Mouse (Mus musculus) WW6 (cell line): Measurements from ENCODE around the gene Kiss1r.
A peak's percentile ranks its signal among the peaks of the same experiment; 100 is the strongest.
"Not testable (repeated sequence)": the region's sequence is repeated elsewhere in the genome, so short reads cannot be mapped to it uniquely, and the experiment has no call there.

Source experiments
- DNase-seq: peaks from one replicate; pipeline ENCODE4 v3.0.0-alpha.2; 2013; ENCODE audit warnings: low read depth, low spot score

Gene Kiss1r

DNA sequence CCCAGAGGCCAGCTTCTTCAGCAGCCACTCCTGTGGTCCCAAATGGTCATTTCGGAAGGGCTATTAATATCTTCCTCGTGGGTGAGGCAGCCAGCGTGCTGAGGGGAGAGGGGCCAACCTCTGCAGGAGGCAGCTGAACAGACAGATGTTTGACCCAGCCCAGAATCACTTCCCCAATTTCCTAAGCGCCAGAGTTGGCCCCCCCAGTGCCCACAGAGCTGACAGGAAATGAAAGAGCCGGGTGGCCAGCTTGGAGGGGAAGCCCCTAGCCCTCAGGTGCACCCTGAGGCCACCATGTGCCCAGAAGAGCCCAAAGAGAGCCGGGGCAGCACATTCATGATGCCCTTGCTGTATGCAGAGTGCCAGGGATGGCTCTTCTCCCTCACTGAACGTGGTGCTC lies 24.0 kb downstream of the Kiss1r start:
- DNase-seq = no peak

DNA sequence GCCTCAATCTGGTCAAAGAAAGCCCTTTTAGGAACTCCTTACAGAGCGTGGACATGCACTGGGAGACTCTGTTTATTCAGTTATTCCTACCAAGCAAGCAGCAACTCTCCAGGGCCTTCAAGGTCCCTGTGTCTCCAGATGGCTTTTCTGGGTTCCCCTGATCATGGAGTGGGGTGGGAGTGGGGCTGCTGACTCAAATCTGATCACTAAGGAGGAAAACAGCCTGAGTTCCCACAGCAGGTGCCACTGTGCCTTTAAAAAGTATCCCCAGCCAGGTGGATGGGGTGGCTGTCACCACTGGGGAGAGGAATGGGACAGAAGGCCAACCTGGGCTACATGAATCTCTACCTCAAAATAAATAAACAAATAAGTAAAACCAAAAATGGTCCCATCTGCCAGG lies 26.2 kb downstream of the Kiss1r start:
- DNase-seq = no peak

DNA sequence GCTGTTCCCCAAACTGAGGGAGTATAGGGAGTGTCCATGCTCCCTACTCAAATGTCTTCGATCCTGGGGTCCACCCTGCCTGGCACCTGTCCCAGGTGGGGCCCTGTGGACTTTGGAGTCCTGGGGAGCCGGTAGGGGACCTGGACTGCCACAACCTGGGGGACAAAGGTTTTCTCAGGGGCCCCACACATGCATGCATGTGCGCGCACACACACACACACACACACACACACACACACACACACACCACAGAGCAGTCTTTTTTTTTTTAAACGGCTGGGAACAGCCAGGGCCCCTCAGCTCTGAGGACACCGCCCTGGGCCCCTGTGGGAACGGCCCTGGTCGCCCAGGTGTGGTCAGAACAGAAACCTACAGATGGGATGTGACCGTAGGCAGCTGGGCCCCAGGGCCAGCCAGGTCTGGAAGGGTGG lies 26.7 kb downstream of the Kiss1r start:
- DNase-seq = no peak

DNA sequence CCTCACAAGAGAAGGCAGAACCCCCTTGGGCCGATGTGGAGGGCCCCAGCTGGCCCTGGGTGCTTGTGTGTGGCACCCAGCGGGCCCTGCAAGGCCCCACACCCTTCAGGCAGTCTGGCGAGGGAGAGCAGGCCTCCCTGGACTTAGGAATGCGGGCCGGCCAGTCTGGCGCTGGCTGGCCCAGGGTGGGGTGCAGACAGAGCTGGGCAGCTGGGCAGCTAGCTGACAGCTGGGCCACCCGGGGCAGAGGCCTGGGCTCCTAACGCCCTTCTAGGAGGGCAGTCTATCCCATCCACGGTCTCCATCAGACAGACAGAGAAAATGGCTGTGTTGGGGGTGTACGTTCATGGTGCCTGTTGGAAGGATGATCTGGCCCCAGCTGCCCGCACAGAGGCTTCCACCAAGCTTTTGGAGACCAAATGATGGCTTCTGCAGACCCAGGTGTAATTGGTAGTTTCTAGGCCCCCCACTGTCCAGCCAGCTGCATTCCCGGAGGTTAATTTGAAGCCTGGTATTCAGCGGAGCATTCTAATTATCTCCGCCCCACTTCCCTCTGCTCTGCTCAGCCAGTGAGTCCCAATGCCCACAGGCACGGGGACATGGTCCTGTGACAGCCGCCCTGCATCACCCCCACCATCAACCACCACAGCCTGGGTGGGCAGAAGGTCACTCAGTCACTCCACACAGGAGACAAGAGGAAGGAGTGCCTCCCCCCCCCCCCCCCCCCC lies 28.9 kb downstream of the Kiss1r start:
- DNase-seq = no peak

DNA sequence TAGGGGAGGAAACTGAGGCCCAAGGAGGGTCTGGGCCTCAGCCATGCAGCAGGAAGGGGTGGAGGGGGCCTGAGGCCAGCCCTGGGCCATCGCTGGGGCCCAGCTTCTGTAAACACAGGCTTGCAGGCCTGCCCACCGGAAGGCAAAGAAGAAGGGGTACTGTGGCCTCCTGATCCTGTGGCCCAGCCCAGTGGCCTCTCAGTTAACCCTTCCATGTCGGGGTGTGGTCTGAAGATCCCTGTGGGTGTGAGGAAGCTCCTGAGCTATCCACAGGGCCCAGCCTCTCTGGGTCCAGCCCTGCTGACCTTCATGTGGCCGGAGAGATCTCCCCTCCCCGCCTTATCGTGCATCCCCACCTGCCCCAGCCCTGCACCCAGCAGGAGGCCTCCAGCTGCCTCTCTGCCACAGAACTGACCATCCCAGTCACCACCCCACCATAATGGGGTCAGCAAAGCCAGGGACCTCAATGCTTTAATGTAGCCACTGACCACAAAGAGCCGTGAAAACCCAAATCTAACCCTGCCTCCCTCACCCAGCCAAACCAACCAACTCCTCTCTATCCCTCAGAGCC lies 30.1 kb downstream of the Kiss1r start:
- DNase-seq = no peak

DNA sequence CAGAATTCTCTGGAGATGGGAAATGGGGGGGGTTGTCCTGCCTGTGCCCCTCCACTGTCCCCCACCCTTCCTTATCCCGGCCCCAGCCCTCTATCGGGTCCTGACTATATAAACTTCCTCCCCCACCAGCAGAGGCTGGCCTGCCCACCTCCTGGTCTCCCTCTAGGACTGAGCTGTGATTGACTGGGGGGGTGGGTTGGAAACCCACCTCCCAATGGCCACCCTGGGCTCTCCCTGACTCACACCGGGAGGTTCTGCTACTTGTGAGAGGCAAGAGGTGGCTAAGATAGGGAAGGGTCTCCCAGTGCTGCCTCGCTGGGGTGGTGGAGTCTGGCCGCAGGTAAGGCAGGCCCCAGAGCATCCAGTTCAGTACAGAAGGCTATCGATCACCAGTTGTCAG lies 30.7 kb downstream of the Kiss1r start:
- no peak for DNase-seq

DNA sequence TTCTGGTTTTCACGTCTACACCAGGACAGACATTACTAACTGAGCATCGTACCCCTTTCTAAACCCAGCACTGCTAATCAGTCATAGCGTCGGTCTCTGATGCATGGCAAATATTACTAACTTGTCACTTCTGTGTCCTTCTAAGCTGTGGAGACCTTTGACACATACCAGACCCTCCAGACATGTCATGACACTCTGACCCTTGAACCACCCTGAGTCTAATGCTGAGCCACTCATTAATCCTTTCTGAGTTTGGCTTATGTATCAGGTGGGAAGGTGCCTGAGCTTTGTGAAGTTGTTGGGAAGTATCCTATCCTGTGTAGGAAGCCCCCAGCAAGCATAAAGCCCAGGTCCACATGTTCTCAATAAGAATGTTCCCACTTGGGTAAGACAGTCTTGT lies 33.1 kb downstream of the Kiss1r start:
- no peak for DNase-seq

DNA sequence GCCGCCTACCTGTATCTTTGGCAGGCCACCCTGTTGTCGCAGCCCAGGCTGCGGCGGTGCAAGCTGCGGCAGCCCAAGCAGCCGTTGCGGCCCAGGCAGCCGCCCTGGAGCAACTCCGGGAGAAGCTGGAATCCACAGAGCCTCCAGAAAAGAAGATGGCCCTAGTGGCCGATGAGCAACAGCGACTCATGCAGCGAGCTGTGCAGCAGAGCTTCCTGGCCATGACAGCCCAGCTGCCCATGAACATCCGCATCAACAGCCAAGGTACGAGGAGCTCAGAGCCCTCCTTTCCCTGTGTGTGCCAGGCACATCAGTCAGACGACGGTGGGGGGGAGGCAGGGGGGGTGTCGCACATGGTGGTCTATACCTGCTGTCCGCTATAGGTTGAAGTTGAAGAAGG lies 33.9 kb downstream of the Kiss1r start:
- DNase-seq = no peak

DNA sequence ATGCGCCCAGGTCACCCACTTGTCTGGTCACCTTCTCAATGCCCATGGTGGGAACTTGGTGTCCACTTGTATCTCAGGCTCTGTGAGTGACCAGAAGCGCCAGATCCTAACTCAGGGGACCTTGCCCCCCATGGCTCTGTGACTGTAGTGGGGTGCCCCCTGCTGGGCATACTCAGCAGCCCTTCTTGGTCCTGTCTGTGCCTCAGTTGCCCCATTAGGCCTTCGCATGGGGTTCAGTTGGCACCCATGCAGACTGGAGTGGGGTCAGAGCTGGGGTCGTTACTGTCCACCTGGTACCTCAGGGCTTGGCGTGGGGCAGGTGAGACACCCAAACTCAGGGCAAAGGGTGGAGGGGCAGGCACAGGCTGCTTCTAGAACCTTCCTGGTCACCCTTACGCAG lies 37.2 kb downstream of the Kiss1r start:
- no peak for DNase-seq

DNA sequence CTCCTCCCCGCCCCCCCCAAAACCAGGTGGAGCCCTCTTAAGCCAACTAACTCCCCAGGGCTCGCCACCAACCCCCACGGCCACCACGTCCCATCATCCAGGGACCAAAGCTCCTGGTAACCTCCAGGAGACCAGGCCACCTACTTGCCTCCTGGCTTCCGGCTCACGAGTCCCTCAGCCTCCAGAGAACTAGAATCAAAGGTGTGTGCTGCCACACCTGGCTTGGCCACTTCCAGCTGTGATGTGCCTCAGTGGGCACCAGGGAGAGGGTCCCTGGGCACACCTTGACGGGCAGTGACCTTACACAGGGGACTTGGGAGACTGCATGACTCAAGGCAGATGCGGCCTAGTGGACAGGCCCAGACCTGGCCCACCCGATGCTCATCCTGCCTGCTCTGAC lies 38.9 kb downstream of the Kiss1r start:
- no peak for DNase-seq

DNA sequence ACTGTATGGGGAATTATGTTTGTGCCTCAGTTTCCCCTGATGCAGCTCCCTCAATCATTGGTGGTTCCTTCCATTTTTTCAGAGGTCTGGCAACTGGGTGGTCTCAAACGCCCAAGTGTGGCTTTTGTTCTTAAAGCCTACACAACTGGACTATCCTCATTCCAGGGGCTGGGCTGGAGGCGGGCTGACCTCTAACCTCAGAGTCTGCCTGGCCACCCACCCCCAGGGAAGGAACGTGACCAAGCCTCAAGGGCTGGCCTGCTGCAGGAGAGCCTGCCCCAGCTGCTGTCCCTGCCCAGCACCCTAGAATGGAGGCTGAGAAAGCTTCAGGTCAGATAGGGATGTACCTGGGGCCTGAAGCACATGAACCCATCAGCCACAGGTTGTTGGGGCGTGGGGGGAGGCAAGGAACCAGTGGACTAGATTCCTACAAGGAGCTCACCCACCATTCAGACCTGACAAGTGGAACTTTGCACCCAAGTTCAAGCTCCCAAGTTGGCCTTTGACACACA lies 39.9 kb downstream of the Kiss1r start:
- no peak for DNase-seq

DNA sequence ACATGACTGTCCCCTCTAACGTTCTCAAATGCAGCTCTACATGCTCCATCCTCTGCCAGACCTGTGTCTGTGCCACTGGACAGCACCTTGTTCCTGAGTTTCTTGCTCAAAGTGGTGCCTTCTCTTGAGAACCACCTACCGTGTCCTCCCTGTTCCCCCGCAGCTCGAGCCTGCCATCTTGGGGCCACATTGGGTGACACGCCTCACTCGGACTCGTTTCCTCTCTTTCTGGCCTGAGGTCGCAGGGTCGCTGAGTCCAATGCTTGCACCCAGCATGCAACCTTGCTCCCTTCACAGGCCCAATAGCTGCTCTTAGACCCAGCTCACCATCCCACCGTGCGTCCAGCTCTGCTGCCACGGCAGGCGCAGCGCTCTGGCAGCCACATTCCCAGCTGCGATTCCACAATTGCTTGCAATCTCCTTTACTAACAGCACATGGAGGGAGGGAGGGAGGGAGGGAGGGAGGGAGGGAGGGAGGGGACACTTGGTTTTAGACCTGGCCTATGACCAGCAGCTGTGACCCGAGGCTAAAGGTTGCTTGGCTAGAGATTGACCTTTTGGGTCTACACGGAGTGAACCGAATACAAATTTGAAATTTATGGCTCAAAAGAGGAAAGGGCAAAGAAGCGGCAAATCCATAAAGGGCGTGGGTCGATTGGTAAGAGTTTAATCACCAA lies 41.5 kb downstream of the Kiss1r start:
- DNase-seq = peak; percentile 65

DNA sequence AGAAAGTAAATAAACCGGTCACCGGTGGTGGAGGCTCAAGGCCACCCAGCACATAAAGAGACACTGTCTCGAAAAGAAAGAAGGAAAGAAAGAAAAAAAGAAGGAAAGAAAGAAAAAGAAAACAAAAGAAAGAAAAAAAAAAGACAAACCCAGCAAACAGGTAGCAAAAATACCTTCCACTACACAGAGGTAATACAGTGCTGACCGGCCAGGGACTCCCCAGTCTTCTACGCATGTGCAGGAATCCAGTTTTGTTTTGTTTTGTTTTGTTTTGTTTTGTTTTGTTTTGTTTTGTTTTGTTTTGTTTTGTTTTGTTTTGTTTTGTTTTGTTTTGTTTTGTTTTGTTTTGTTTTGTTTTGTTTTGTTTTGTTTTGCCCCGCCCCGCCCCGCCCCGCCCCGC lies 42.6 kb downstream of the Kiss1r start:
- DNase-seq = not testable (repeated sequence)

DNA sequence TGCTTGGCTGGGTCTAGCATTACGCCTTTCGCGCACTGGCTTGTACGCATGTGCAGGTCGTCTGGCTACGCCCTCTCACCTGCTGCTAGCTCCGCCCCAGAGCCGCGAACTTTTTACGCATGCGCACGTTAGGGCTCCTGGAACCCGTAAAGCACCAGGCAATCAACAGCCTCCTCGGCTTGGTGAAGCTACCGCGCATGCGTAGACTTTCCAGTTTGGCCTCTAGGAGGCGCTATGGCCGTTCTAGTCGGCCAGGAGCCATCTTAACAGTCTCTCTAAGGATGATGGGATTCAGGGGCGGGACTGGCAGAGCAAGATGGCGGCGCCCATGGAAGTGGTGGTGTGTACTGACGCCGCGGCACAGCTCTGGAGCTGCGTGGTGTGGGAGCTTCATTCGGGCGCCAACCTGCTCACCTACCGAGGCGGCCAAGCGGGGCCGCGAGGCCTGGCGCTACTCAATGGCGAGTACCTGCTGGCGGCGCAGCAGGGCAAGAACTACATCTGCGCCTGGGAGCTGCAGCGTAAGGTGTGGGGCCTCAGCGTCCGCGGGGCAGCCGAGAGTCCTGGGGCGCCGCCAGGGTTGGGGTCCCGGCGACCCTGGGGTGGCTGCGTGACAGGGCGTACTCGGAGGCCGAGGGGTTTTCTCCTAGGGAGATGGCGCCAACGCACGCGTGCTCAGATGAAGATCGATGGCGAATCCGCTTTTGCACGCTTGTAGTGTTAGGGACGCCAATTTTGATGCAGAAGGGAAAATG lies 43.3 kb downstream of the Kiss1r start, which contains the start of gene Wdr18:
TSS of gene Wdr18 (plus strand) at position 306 of the 755 bp plus-strand sequence.
- DNase-seq = peak; percentile 99

DNA sequence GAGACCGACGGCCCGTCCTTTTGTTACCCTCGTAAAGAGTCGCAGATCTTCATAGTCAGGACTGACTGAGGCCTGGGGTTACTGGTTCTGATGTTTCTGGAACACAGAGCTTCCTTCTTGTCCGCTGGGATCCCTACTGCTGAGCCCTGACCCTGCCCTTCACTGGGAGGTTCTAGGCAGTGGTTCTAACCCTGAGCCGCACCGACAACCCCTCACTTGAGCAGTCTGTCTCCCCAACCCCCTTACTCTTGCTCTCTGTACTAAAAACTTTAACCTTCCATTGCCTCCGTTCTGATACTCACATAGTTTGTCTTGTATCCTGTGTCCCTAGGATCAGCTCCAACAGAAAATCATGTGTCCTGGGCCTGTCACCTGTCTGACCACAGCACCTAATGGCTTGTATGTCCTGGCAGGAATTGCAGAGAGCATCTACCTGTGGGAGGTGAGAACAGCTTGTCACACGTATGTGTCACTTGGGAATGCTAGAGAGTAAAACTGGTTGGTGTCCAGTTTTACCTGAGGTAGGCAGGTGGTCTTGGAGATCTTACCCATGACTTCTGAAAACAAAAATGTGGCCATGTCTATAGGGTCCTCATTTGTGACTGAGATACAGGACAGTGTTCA lies 44.0 kb downstream of the Kiss1r start:
- DNase-seq = no peak

DNA sequence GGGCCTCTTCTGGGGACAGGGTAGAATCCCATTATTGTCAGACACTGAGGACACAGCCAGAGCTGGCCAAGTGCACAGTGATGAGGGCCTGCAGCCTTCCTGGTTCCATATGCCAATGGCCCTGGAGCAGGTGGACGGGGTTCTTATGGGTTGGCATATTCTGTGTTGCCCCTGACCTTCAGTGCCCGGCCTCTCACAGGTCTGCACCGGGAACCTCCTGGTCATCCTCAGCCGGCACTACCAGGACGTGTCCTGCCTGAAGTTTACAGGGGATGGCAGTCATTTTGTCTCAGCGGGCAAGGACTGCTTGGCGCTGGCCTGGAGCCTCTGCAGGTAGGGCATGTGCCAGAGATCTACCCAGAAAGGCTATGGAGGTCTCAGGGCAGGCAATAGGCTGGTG lies 48.0 kb downstream of the Kiss1r start:
- DNase-seq = no peak

DNA sequence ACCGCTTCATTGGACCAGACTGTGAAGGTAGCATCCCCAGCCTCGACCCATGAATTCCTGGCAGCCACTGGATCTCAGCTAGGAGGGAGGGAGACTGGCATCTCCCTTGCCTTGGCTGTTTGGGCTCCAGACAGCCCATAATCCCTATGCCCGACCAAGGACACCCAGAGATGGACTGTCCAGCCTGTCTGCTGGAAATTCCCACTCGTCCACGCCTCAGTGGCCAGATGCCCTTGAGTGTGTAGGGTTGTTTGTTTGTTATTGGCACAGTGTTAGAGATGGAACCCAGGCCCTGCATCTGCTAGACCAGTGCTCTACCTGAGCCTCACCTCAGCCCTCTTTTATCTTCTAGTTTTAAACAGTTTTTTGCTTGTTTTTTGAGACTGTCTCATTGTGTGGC lies 48.6 kb downstream of the Kiss1r start:
- no peak for DNase-seq

DNA sequence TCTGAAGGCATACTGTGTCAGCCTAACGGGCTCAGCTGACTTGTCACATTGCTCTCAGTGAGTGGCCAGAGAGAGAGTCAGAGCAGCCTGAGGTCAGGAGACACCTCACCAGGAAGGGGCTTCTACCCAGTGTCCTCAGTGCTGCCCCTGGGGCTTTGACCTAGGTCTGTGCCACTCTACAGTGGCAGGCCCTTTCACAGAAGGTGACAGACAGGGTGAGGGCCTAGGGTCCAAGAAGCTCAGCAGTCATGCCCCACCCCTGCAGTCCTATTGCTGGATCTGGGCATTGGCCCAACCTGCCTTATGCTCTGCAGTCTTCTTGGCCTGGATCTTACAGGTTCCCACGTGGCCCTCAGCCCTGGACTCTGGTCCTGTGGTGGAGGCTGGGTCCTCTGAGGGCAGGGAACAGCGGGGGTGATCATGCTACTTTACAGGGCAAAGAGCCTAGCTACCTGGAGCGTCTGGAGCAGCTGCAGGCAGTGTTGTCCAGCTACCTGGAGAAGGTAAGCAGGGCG lies 50.2 kb downstream of the Kiss1r start:
- DNase-seq = no peak

DNA sequence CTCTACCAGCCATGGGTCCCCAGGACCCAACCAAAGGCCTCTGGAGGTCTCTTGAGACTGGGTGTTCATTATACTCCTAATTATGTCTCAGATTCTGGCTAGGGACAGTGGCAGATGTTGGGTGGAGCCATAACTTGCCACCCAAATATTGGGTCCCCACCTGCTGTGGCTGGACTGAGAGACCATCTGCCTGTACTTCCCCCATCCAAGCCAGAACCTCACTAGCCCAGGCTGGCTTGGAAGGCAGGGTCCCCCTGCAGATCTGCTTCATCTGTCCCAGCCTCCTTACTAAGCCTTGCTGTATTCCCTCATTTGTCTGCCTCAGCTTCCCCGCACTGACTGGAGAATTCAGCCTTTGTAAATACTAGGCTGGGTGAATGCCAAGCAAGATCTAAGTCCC lies 51.4 kb downstream of the Kiss1r start:
- DNase-seq = no peak

DNA sequence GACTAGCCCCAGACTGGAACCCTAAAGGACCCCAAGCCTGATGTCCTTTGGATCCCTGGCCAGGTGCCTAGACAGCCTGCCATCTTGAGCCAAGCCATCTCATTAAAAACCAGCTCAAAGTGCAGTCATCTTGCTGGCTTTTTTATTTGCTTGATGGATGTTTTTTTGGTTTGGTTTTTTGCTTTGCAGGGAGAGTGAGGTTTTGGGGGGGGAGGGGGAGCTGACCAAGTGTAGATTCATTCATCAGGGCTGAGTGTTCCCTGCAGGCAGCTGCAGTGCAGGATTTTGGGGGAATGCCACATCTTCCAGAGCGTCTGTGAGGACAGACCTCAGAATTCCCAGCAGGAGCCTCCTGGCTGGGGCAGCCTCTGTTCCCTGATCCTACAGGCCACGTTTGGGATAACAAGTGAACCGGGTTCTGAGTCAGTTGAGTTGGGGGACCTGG lies 52.4 kb downstream of the Kiss1r start:
- DNase-seq = no peak
